ENCODE assay signal across 8 mouse cellular contexts in the genomic region with DNA sequence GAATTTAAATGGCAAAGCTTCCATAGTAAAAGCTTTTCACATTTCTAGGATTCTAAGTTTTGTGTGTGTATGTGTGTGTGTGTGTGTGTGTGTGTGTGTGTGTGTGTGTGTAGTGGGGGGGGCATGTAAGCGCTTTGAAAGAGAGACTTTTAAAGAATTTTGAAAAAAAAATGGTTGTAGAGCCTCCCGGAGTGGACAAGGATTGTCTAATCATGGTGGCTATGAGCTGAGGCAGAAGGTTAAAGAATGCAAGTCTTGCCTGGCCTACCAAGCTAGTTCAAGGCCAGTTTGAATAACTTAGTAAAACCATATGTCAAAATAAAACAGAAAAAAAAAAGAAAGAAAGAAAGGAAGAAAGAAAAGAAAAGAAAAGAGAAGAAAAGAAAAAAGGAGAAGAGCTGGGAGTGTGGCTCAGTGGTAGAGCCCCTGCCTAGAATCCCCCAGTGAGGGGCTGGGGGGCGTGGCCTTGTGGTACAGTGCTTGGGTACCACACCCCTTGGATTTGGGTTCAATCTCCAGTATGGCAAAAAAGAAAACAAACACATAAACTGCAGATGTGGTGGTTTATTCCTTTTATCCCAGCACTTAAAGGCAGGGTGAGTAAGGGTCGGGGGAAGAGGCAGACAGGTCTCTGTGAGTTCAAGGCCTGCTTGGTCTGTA. TPM values are rescaled to one million over a fixed set of nuclear protein-coding genes. Genes with fewer than 3 reads are reported as not detected.
A peak's percentile ranks its signal among the peaks of the same experiment; 100 is the strongest.
DNase-seq lines count a peak whose midpoint lies in the region; ATAC-seq and TF ChIP-seq lines count a peak whose summit lies in the region.

No protein-coding gene starts in this region.

- peak overlapping the region; percentile 99 for H3K27ac ChIP-seq in heart, embryonic 13.5 days (replicated peaks)
- H3K27ac ChIP-seq in bone marrow macrophage, adult 2 months (ENCODE audit: insufficient read depth, low read depth, low read length) = no peak overlapping the region
- peak overlapping the region; percentile 96 for H3K27ac ChIP-seq in heart, embryonic 15.5 days
- peak overlapping the region; percentile 100; the same call in 1 of the 2 replicates for H3K27ac ChIP-seq in liver, embryonic 16.5 days (ENCODE audit: low read length)

- no peaks in the 10 kb centered on the region for H3K9me3 ChIP-seq in heart, embryonic 13.5 days
- H3K9me3 ChIP-seq in heart, embryonic 15.5 days (replicated peaks) = no peaks in the 10 kb centered on the region
- peaks cover 4% of the 10 kb centered on the region; the same call in 1 of the 2 replicates for H3K9me3 ChIP-seq in liver, embryonic 16.5 days (replicated peaks; ENCODE audit: control insufficient read depth, low read length)

- no peak for TF ChIP-seq POLR2A in bone marrow macrophage, adult 2 months (IDR thresholded peaks at IDR 0.05; ENCODE audit: borderline replicate concordance, low read depth, low read length)

- no peak for DNase-seq in heart, postnatal 14 days
- DNase-seq in frontal cortex, postnatal 25 days (ENCODE audit: low spot score in 2 of 2) = no peak
- no peak for DNase-seq in right cerebral cortex, adult 2 months (ENCODE audit: low spot score in 2 of 2)

- peaks cover 60% of the 10 kb centered on the region for H3K4me1 ChIP-seq in heart, embryonic 13.5 days
- peaks cover 29% of the 10 kb centered on the region for H3K4me1 ChIP-seq in bone marrow macrophage, adult 2 months (ENCODE audit: control insufficient read depth, insufficient read depth, low read length)
- H3K4me1 ChIP-seq in heart, embryonic 15.5 days (replicated peaks) = peaks cover 45% of the 10 kb centered on the region
- H3K4me1 ChIP-seq in liver, embryonic 16.5 days (ENCODE audit: control insufficient read depth, low read depth, low read length) = peaks cover 65% of the 10 kb centered on the region

- peak overlapping the region; percentile 94 for H3K4me2 ChIP-seq in heart, embryonic 13.5 days
- H3K4me2 ChIP-seq in heart, embryonic 15.5 days = peak overlapping the region; percentile 71
- H3K4me2 ChIP-seq in liver, embryonic 16.5 days (ENCODE audit: low read depth, low read length) = peak overlapping the region; percentile 94

- ATAC-seq in heart, embryonic 13.5 days (ENCODE audit: extremely low read depth, insufficient number of reproducible peaks, low FRiP score, low TSS enrichment) = no peak
- ATAC-seq in heart, embryonic 15.5 days (replicated peaks; ENCODE audit: insufficient number of reproducible peaks, insufficient read depth, low FRiP score, low read depth) = no peak
- ATAC-seq in liver, embryonic 16.5 days (ENCODE audit: low read depth) = no peak
- no peak for ATAC-seq in megakaryocyte progenitor cell, adult 5-6 weeks (replicated peaks; ENCODE audit: poor library complexity)

- TF ChIP-seq CTCF in bone marrow macrophage, adult 2 months (IDR thresholded peaks at IDR 0.05; ENCODE audit: low read depth, low read length) = no peak

- peak overlapping the region; percentile 69 for H3K4me3 ChIP-seq in heart, embryonic 13.5 days
- peak overlapping the region; percentile 83; the same call in 1 of the 2 replicates for H3K4me3 ChIP-seq in bone marrow macrophage, adult 2 months (ENCODE audit: insufficient read depth, low read length)
- peak overlapping the region; percentile 53 for H3K4me3 ChIP-seq in heart, embryonic 15.5 days
- H3K4me3 ChIP-seq in liver, embryonic 16.5 days (ENCODE audit: low read depth, low read length) = peak overlapping the region; percentile 82

- no peaks in the 10 kb centered on the region for H3K27me3 ChIP-seq in heart, embryonic 13.5 days (replicated peaks)
- H3K27me3 ChIP-seq in heart, embryonic 15.5 days = no peaks in the 10 kb centered on the region
- no peaks in the 10 kb centered on the region for H3K27me3 ChIP-seq in liver, embryonic 16.5 days (ENCODE audit: control insufficient read depth, insufficient read depth, low read depth, low read length)

- peak overlapping the region; percentile 87 for H3K9ac ChIP-seq in heart, embryonic 13.5 days
- H3K9ac ChIP-seq in heart, embryonic 15.5 days = no peak overlapping the region
- peak overlapping the region; percentile 95 for H3K9ac ChIP-seq in liver, embryonic 16.5 days (ENCODE audit: low read depth, low read length)

- intact Hi-C loops in heart, postnatal 14 days (cut with DNase I) = no loop called here

- WGBS in heart, embryonic 13.5 days = 91% methylated on average over 4 of the region's 4 CpGs
- WGBS in heart, embryonic 15.5 days = 90% methylated on average over 4 of the region's 4 CpGs
- WGBS in liver, embryonic 16.5 days (ENCODE audit: insufficient replicate concordance) = 72% methylated on average over 4 of the region's 4 CpGs

- peaks cover 44% of the 10 kb centered on the region for H3K36me3 ChIP-seq in heart, embryonic 13.5 days
- peaks cover 34% of the 10 kb centered on the region for H3K36me3 ChIP-seq in heart, embryonic 15.5 days
- peaks cover 40% of the 10 kb centered on the region for H3K36me3 ChIP-seq in liver, embryonic 16.5 days (ENCODE audit: control insufficient read depth, insufficient read depth)

RNA-seq across cellular contexts. Expression of a gene that starts 6.8 kb away (rescaled TPM):
- polyA plus RNA-seq in heart, embryonic 13.5 days (2015; fragmentation: Nextera tagmentation; extraction: Ambion mirVana) = 26.7 and 26.8 TPM in 2 replicates
- total RNA-seq in heart, postnatal 14 days (2021) = 1 to 10 TPM; 4.9 to 5.4 TPM
- 0.27 TPM in 1 of 2 replicates, not detected in the other for polyA plus RNA-seq in bone marrow macrophage, adult 2 months (2012; ENCODE audit: insufficient read depth, insufficient read length, missing spikeins)
- 36.4 and 44.0 TPM in 2 replicates for polyA plus RNA-seq in heart, embryonic 15.5 days (2015; fragmentation: Nextera tagmentation; extraction: Ambion mirVana)
- polyA plus RNA-seq in liver, embryonic 16.5 days (2015; fragmentation: Nextera tagmentation; extraction: Ambion mirVana) = 36.0 and 43.3 TPM in 2 replicates
- total RNA-seq in megakaryocyte progenitor cell, adult 5-6 weeks (2015) = 1.6 and 2.1 TPM in 2 replicates
- total RNA-seq in megakaryocyte progenitor cell, adult 5-6 weeks (2017) = 0.21 and 0.78 TPM in 2 replicates

RNA-seq across cellular contexts. Expression of a gene that starts 18.4 kb away (rescaled TPM):
- polyA plus RNA-seq in heart, embryonic 13.5 days (2015; fragmentation: Nextera tagmentation; extraction: Ambion mirVana) = 0.10 TPM in 1 of 2 replicates, not detected in the other
- total RNA-seq in heart, postnatal 14 days (2021) = under 1 TPM; 0.05 TPM
- 0.12 TPM in 1 of 2 replicates, not detected in the other for polyA plus RNA-seq in bone marrow macrophage, adult 2 months (2012; ENCODE audit: insufficient read depth, insufficient read length, missing spikeins)
- polyA plus RNA-seq in heart, embryonic 15.5 days (2015; fragmentation: Nextera tagmentation; extraction: Ambion mirVana) = 0.08 and 0.16 TPM in 2 replicates
- 0.20 and 0.25 TPM in 2 replicates for polyA plus RNA-seq in liver, embryonic 16.5 days (2015; fragmentation: Nextera tagmentation; extraction: Ambion mirVana)
- total RNA-seq in megakaryocyte progenitor cell, adult 5-6 weeks (2015) = 0.02 TPM in 1 of 2 replicates, not detected in the other
- total RNA-seq in megakaryocyte progenitor cell, adult 5-6 weeks (2017) = 0.25 TPM in 1 of 2 replicates, not detected in the other

RNA-seq across cellular contexts. Expression of a gene that starts 27.7 kb away (rescaled TPM):
- polyA plus RNA-seq in heart, embryonic 13.5 days (2015; fragmentation: Nextera tagmentation; extraction: Ambion mirVana) = 82.3 and 94.0 TPM in 2 replicates
- 100 to 1,000 TPM; 101 to 108 TPM for total RNA-seq in heart, postnatal 14 days (2021)
- 70.7 and 83.1 TPM in 2 replicates for polyA plus RNA-seq in bone marrow macrophage, adult 2 months (2012; ENCODE audit: insufficient read depth, insufficient read length, missing spikeins)
- polyA plus RNA-seq in heart, embryonic 15.5 days (2015; fragmentation: Nextera tagmentation; extraction: Ambion mirVana) = 82.5 and 99.2 TPM in 2 replicates
- polyA plus RNA-seq in liver, embryonic 16.5 days (2015; fragmentation: Nextera tagmentation; extraction: Ambion mirVana) = 38.0 and 38.6 TPM in 2 replicates
- total RNA-seq in megakaryocyte progenitor cell, adult 5-6 weeks (2015) = 74.8 and 80.5 TPM in 2 replicates
- 68.3 and 78.9 TPM in 2 replicates for total RNA-seq in megakaryocyte progenitor cell, adult 5-6 weeks (2017)

Comparison
In these comparisons a context has a peak if more than half of its experiments do, and no peak if none do; other contexts are left out.
1. RNA of a gene that starts 6.8 kb away (polyA plus RNA-seq): 36.0 to 43.3 TPM in liver, embryonic 16.5 days, 36.4 to 44.0 TPM in heart, embryonic 15.5 days and 26.7 to 26.8 TPM in heart, embryonic 13.5 days; 0.27 TPM in bone marrow macrophage, adult 2 months; every median in the first group is over 10 times any median in the second.
2. Peak in every context shown above with its lines, with median percentiles within 50 percentile points of each other: H3K4me2 ChIP-seq and H3K4me3 ChIP-seq.